29 mouse cellular contexts compared by ENCODE assay signal in genomic region chr1:74778934-74779486, GRCm38 (mm10). TPM values are rescaled to one million over a fixed set of nuclear protein-coding genes. Genes with fewer than 3 reads are reported as not detected.
DNase-seq lines count a peak whose midpoint lies in the region; ATAC-seq and TF ChIP-seq lines count a peak whose summit lies in the region.
"Had no signal": no experiment of that assay in that cellular context is flagged by ENCODE, and none has a peak within 500 bp of the region (broad histone marks: within the 10 kb centered on the region; RNA-seq: fewer than 3 reads in every experiment).

No protein-coding gene starts in this region.

- no peaks in the 10 kb centered on the region for H3K9me3 ChIP-seq in E14TG2a.4 (ENCODE audit: low read length)
- H3K9me3 ChIP-seq in forebrain, embryonic 12.5 days: no peaks in the 10 kb centered on the region
- H3K9me3 ChIP-seq in kidney, embryonic 14.5 days (ENCODE audit: control insufficient read depth, low read length): no peaks in the 10 kb centered on the region
- no peaks in the 10 kb centered on the region for H3K9me3 ChIP-seq in heart, embryonic 12.5 days (replicated peaks)
- H3K9me3 ChIP-seq: forebrain, embryonic 10.5 days; heart, embryonic 15.5 days; hindbrain, embryonic 10.5 days; hindbrain, embryonic 13.5 days had no signal

- H3K36me3 ChIP-seq in E14TG2a.4 (ENCODE audit: insufficient read depth, low read length): no peaks in the 10 kb centered on the region
- no peaks in the 10 kb centered on the region for H3K36me3 ChIP-seq in testis, adult 2 months (ENCODE audit: control insufficient read depth, insufficient read depth, low read length)
- H3K36me3 ChIP-seq in forebrain, embryonic 12.5 days (replicated peaks): no peaks in the 10 kb centered on the region
- H3K36me3 ChIP-seq in kidney, embryonic 14.5 days (ENCODE audit: control insufficient read depth, insufficient read depth, low read length): no peaks in the 10 kb centered on the region
- no peaks in the 10 kb centered on the region for H3K36me3 ChIP-seq in heart, embryonic 12.5 days
- H3K36me3 ChIP-seq: forebrain, embryonic 10.5 days; G1E; heart, embryonic 15.5 days; hindbrain, embryonic 10.5 days; hindbrain, embryonic 13.5 days had no signal

- H3K4me3 ChIP-seq in E14TG2a.4 (replicated peaks; ENCODE audit: low read length): peak overlapping the region; percentile 24; the same call in 1 of the 2 replicates
- H3K4me3 ChIP-seq in testis, adult 2 months (ENCODE audit: control insufficient read depth, low read depth, low read length): no peak overlapping the region
- no peak overlapping the region for H3K4me3 ChIP-seq in forebrain, embryonic 12.5 days (replicated peaks)
- H3K4me3 ChIP-seq in kidney, embryonic 14.5 days (ENCODE audit: low read length): no peak overlapping the region
- no peak overlapping the region for H3K4me3 ChIP-seq in heart, embryonic 12.5 days
- H3K4me3 ChIP-seq: forebrain, embryonic 10.5 days; gastrocnemius, adult 2 months; heart, embryonic 15.5 days; hindbrain, embryonic 10.5 days; hindbrain, embryonic 13.5 days had no signal

- H3K9ac ChIP-seq in forebrain, embryonic 12.5 days: no peak overlapping the region
- no peak overlapping the region for H3K9ac ChIP-seq in kidney, embryonic 14.5 days (ENCODE audit: low read depth, low read length)
- no peak overlapping the region for H3K9ac ChIP-seq in heart, embryonic 12.5 days
- H3K9ac ChIP-seq: forebrain, postnatal 0 days; heart, embryonic 15.5 days; hindbrain, embryonic 13.5 days had no signal

- peaks cover 91% of the 10 kb centered on the region for H3K4me1 ChIP-seq in E14TG2a.4 (replicated peaks; ENCODE audit: low read depth, low read length)
- peaks cover 13% of the 10 kb centered on the region for H3K4me1 ChIP-seq in testis, adult 2 months (ENCODE audit: control insufficient read depth, insufficient read depth, low read length)
- H3K4me1 ChIP-seq in forebrain, embryonic 12.5 days: peaks cover 7% of the 10 kb centered on the region
- H3K4me1 ChIP-seq in kidney, embryonic 14.5 days (ENCODE audit: control insufficient read depth, insufficient read depth, low read length): peaks cover 10% of the 10 kb centered on the region; the same call in 1 of the 2 replicates
- H3K4me1 ChIP-seq in heart, embryonic 12.5 days (replicated peaks): peaks cover 22% of the 10 kb centered on the region

- WGBS in forebrain, embryonic 12.5 days: 22% methylated on average over 3 of the region's 3 CpGs
- 37% methylated on average over 3 of the region's 3 CpGs for WGBS in kidney, embryonic 14.5 days
- 10% methylated on average over 3 of the region's 3 CpGs for WGBS in heart, embryonic 12.5 days

- peaks cover 75% of the 10 kb centered on the region for H3K27me3 ChIP-seq in E14TG2a.4 (ENCODE audit: insufficient read depth, low read length)
- H3K27me3 ChIP-seq in testis, adult 2 months (ENCODE audit: control insufficient read depth, insufficient read depth, low read length): no peaks in the 10 kb centered on the region
- H3K27me3 ChIP-seq in forebrain, embryonic 12.5 days: peaks cover 95% of the 10 kb centered on the region
- peaks cover 52% of the 10 kb centered on the region for H3K27me3 ChIP-seq in kidney, embryonic 14.5 days (ENCODE audit: control insufficient read depth, insufficient read depth, low read length)
- H3K27me3 ChIP-seq in heart, embryonic 12.5 days (replicated peaks): peaks cover 93% of the 10 kb centered on the region

- peak overlapping the region; percentile 58; the same call in 1 of the 2 replicates for H3K27ac ChIP-seq in testis, adult 2 months (ENCODE audit: control insufficient read depth, insufficient read depth, low read depth, low read length)
- H3K27ac ChIP-seq in forebrain, embryonic 12.5 days: no peak overlapping the region
- H3K27ac ChIP-seq in kidney, embryonic 14.5 days (ENCODE audit: low read depth, low read length): no peak overlapping the region
- H3K27ac ChIP-seq in heart, embryonic 12.5 days (ENCODE audit: poor library complexity, severe bottlenecking): no peak overlapping the region
- H3K27ac ChIP-seq: forebrain, embryonic 10.5 days; gastrocnemius, adult 2 months; heart, embryonic 15.5 days; hindbrain, embryonic 10.5 days; hindbrain, embryonic 13.5 days had no signal

- no peak for TF ChIP-seq CTCF in E14TG2a.4 (conservative IDR thresholded peaks at IDR 0.05; ENCODE audit: low read length)
- TF ChIP-seq CTCF in testis, adult 2 months (IDR thresholded peaks at IDR 0.05; ENCODE audit: control insufficient read depth, insufficient read depth, insufficient replicate concordance, low read depth, low read length): no peak

- TF ChIP-seq POLR2A in testis, adult 2 months (IDR thresholded peaks at IDR 0.05; ENCODE audit: control insufficient read depth, low read depth, low read length): no peak

- DNase-seq in ES-CJ7 (ENCODE audit: low read depth, low spot score): peak; percentile 87
- DNase-seq: adrenal gland, adult 8-10 months; adrenal gland, postnatal 25 days; cerebellum, adult 11-12 months; cerebellum, adult 9-10 months; cerebellum, postnatal 14 days; forebrain, postnatal 0 days; gastrocnemius, adult 2 months; gastrocnemius, postnatal 14 days; heart, adult 11 months; heart, postnatal 10 days; heart, postnatal 36 days had no signal

- no peak for ATAC-seq in forebrain, embryonic 12.5 days (ENCODE audit: low FRiP score)
- no peak for ATAC-seq in kidney, embryonic 14.5 days (ENCODE audit: low FRiP score, low TSS enrichment)
- no peak for ATAC-seq in heart, embryonic 12.5 days (ENCODE audit: insufficient number of reproducible peaks, low FRiP score)
- ATAC-seq: activated CD4-positive, CD25-positive, alpha-beta regulatory T cell, adult 4 months; CD4-positive, CD25-positive, alpha-beta regulatory T cell, adult 4 months; forebrain, embryonic 14.5 days; forebrain, postnatal 0 days; hindbrain, embryonic 16.5 days; Patski had no signal

- H3K4me2 ChIP-seq in forebrain, embryonic 12.5 days: no peak overlapping the region
- no peak overlapping the region for H3K4me2 ChIP-seq in kidney, embryonic 14.5 days (replicated peaks; ENCODE audit: low read depth, low read length)
- H3K4me2 ChIP-seq in heart, embryonic 12.5 days: no peak overlapping the region
- H3K4me2 ChIP-seq: heart, embryonic 11.5 days; heart, embryonic 15.5 days; hindbrain, embryonic 13.5 days had no signal

RNA-seq across cellular contexts. Expression of gene Wnt6, which starts 7.3 kb away (rescaled TPM):
- 11.2 and 13.4 TPM in 2 replicates for polyA plus RNA-seq in testis, adult 2 months (2012; rRNA removed)
- polyA plus RNA-seq in forebrain, embryonic 12.5 days (2016; fragmentation: Nextera tagmentation; extraction: Ambion mirVana): 3.3 and 4.5 TPM in 2 replicates
- polyA plus RNA-seq in kidney, embryonic 14.5 days (2014; fragmentation: Nextera tagmentation; extraction: Ambion mirVana): 3.1 and 3.4 TPM in 2 replicates
- polyA plus RNA-seq in heart, embryonic 12.5 days (2016; fragmentation: Nextera tagmentation; extraction: Ambion mirVana): 0.41 and 1.3 TPM in 2 replicates
- polyA plus RNA-seq: activated CD4-positive, CD25-positive, alpha-beta regulatory T cell, adult 4 months; CD4-positive, CD25-positive, alpha-beta regulatory T cell, adult 4 months; G1E; Patski had no signal

RNA-seq across cellular contexts. Expression of gene Wnt10a, which starts 12.3 kb away (rescaled TPM):
- 0.16 and 0.23 TPM in 2 replicates for polyA plus RNA-seq in testis, adult 2 months (2012; rRNA removed)
- 1.00 and 2.0 TPM in 2 replicates for polyA plus RNA-seq in forebrain, embryonic 12.5 days (2016; fragmentation: Nextera tagmentation; extraction: Ambion mirVana)
- polyA plus RNA-seq in kidney, embryonic 14.5 days (2014; fragmentation: Nextera tagmentation; extraction: Ambion mirVana): 0.70 and 0.91 TPM in 2 replicates
- 0.28 TPM in 1 of 2 replicates, not detected in the other for polyA plus RNA-seq in heart, embryonic 12.5 days (2016; fragmentation: Nextera tagmentation; extraction: Ambion mirVana)
- polyA plus RNA-seq: G1E; heart, embryonic 11.5 days; heart, embryonic 15.5 days; Patski had no signal

RNA-seq across cellular contexts. Expression of gene Prkag3, which starts 30.0 kb away (rescaled TPM):
- 0.44 and 0.53 TPM in 2 replicates for polyA plus RNA-seq in testis, adult 2 months (2012; rRNA removed)
- not detected in 2 replicates for polyA plus RNA-seq in forebrain, embryonic 12.5 days (2016; fragmentation: Nextera tagmentation; extraction: Ambion mirVana)
- 0.13 and 0.15 TPM in 2 replicates for polyA plus RNA-seq in kidney, embryonic 14.5 days (2014; fragmentation: Nextera tagmentation; extraction: Ambion mirVana)
- 6.0 and 7.2 TPM in 2 replicates for polyA plus RNA-seq in heart, embryonic 12.5 days (2016; fragmentation: Nextera tagmentation; extraction: Ambion mirVana)
- polyA plus RNA-seq: activated CD4-positive, CD25-positive, alpha-beta regulatory T cell, adult 4 months; CD4-positive, CD25-positive, alpha-beta regulatory T cell, adult 4 months; embryonic facial prominence, embryonic 11.5 days; forebrain, embryonic 10.5 days; forebrain, embryonic 14.5 days; forebrain, postnatal 0 days; G1E; hindbrain, embryonic 10.5 days; Patski had no signal
